Mouse (Mus musculus) limb, embryonic 14.5 days (tissue): ENCODE measurements around the gene B3galnt1. TPM values are rescaled to one million over a fixed set of nuclear protein-coding genes. Genes with fewer than 3 reads are reported as not detected.

Source experiments
- ATAC-seq: fragments of 200-750 bp; cut with Nextera tagmentation; 2 replicates; pipeline ENCODE4 v1.8.0; 2017; ENCODE audit warnings: low read depth, moderate number of reproducible peaks, moderate TSS enrichment; ENCODE audit not compliant: low FRiP score
- DNase-seq: peaks from one replicate; pipeline ENCODE4 v3.0.0-alpha.2; 2015; ENCODE audit warnings: low spot score
- H3K27ac ChIP-seq: fragments of 300-500 bp; sonication (generic); replicated peaks from 2 replicates; pipeline ENCODE4 v1.5.1; 2014; ENCODE audit warnings: low read depth, mild to moderate bottlenecking, low read length, moderate library complexity, mixed read lengths
- H3K27me3 ChIP-seq: fragments of 300-500 bp; sonication (generic); 2 replicates; pipeline ENCODE4 v1.6.1; 2014; ENCODE audit warnings: low read length, mixed read lengths; ENCODE audit not compliant: control insufficient read depth, insufficient read depth
- H3K36me3 ChIP-seq: fragments of 300-500 bp; sonication (generic); 2 replicates; pipeline ENCODE4 v1.6.1; 2014; ENCODE audit warnings: mild to moderate bottlenecking, low read length, moderate library complexity, mixed read lengths; ENCODE audit not compliant: control insufficient read depth, insufficient read depth
- H3K4me1 ChIP-seq: fragments of 300-500 bp; sonication (generic); 2 replicates; pipeline ENCODE4 v1.6.1; 2014; ENCODE audit warnings: antibody characterized with exemption, low read length, mixed read lengths; ENCODE audit not compliant: control insufficient read depth, insufficient read depth
- H3K4me2 ChIP-seq: fragments of 300-500 bp; sonication (generic); replicated peaks from 2 replicates; pipeline ENCODE4 v1.6.1; 2014; ENCODE audit warnings: low read depth, mild to moderate bottlenecking, low read length, moderate library complexity; ENCODE audit not compliant: severe bottlenecking
- H3K4me3 ChIP-seq: fragments of 300-500 bp; sonication (generic); replicated peaks from 2 replicates; pipeline ENCODE4 v1.5.1; 2014; ENCODE audit warnings: low read length
- H3K9ac ChIP-seq: fragments of 300-500 bp; sonication (generic); 2 replicates; pipeline ENCODE4 v1.6.1; 2014; ENCODE audit warnings: mild to moderate bottlenecking, low read depth, low read length, moderate library complexity; ENCODE audit not compliant: severe bottlenecking
- H3K9me3 ChIP-seq: fragments of 300-500 bp; sonication (generic); 2 replicates; pipeline ENCODE4 v1.6.1; 2016; ENCODE audit warnings: low read length; ENCODE audit not compliant: control insufficient read depth
- POLR2A ChIP-seq: fragments of 200-500 bp; IDR thresholded peaks from 2 replicates; pipeline ENCODE4 v1.8.0; 2012; ENCODE audit warnings: inconsistent platforms, mild to moderate bottlenecking, moderate library complexity, borderline replicate concordance; ENCODE audit not compliant: insufficient read depth, insufficient read length; ENCODE audit errors: extremely low read depth
- WGBS: fragments of 180-500 bp; shearing (Covaris S2); extraction: QIAGEN DNeasy Blood & Tissue Kit; methylation state at CpG from one replicate; pipeline ENCODE4 v1.1.7; 2014; 5-methylcytosine and 5-hydroxymethylcytosine counted together
- polyA plus RNA-seq, 2 experiments: library from polyadenylated mRNA; depleted of rRNA in 1 of 2; stranded (reverse) in 1 of 2; unstranded in 1 of 2; fragments of >200 nt; fragmentation: Nextera tagmentation in 1 of 2; extraction: Ambion mirVana in 1 of 2; gene quantifications; 2 replicates each; pipeline versions ENCODE4 v1.2.1 to v1.2.3; 2012 to 2014

Gene B3galnt1
- polyA plus RNA-seq, 2 experiments, result 22.3 to 53.7 TPM

GRCm38 (mm10) chr3:69563406-69563805, 35.4 kb downstream of the B3galnt1 start:
- Histone ChIP-seq H3K4me3 (no peak overlapping the region), H3K9ac (no peak overlapping the region), H3K36me3 (no peaks in the 10 kb centered on the region), H3K27ac (no peak overlapping the region), H3K4me1 (peaks cover 5% of the 10 kb centered on the region), H3K27me3 (no peaks in the 10 kb centered on the region), H3K9me3 (no peaks in the 10 kb centered on the region), H3K4me2 (no peak overlapping the region)
- WGBS, result 93% methylated on average over 3 of the region's 6 CpGs
- no peak for DNase-seq
- no peak for ATAC-seq
- no peak for TF ChIP-seq POLR2A

- H3K36me3 ChIP-seq, result no peaks in the 10 kb centered on the region
- 85% methylated on average over 5 of the region's 5 CpGs for WGBS
These were observed 37.1 kb downstream of the B3galnt1 start for GRCm38 (mm10) chr3:69561686-69562085.

DNA sequence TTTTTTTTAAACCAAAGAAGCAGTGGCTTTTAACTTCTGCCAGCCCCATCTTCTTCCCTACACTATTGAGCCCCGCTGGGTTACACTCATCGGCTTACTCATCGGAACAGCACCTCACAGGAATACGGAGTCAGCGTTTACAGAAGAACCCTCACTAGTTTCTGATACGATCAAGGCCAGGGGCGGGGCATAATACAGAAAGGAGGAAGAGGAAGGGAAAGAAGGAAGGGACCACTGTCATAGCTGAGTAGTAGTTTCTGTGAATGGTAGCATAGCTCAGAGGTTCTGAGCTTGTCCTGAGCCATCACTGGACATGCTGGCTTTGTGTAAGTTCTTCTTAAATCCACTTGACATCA, 38.8 kb downstream of the B3galnt1 start:
- Histone ChIP-seq H3K27ac (no peak overlapping the region), H3K9ac (no peak overlapping the region), H3K36me3 (no peaks in the 10 kb centered on the region), H3K9me3 (no peaks in the 10 kb centered on the region), H3K27me3 (no peaks in the 10 kb centered on the region), H3K4me3 (no peak overlapping the region), H3K4me1 (peaks cover 8% of the 10 kb centered on the region), H3K4me2 (no peak overlapping the region)
- TF ChIP-seq POLR2A, result no peak
- DNase-seq (no peak), ATAC-seq (no peak)
- WGBS, result 94% methylated on average over 7 of the region's 7 CpGs

More at GRCm38 (mm10) chr3:69561686-69562085, 37.1 kb downstream of the B3galnt1 start:
- Histone ChIP-seq H3K27me3 (no peaks in the 10 kb centered on the region), H3K4me3 (no peak overlapping the region), H3K9ac (no peak overlapping the region), H3K9me3 (no peaks in the 10 kb centered on the region), H3K4me1 (peaks cover 8% of the 10 kb centered on the region), H3K4me2 (no peak overlapping the region), H3K27ac (no peak overlapping the region)
- DNase-seq, result no peak
- no peak for ATAC-seq
- no peak for TF ChIP-seq POLR2A

DNA sequence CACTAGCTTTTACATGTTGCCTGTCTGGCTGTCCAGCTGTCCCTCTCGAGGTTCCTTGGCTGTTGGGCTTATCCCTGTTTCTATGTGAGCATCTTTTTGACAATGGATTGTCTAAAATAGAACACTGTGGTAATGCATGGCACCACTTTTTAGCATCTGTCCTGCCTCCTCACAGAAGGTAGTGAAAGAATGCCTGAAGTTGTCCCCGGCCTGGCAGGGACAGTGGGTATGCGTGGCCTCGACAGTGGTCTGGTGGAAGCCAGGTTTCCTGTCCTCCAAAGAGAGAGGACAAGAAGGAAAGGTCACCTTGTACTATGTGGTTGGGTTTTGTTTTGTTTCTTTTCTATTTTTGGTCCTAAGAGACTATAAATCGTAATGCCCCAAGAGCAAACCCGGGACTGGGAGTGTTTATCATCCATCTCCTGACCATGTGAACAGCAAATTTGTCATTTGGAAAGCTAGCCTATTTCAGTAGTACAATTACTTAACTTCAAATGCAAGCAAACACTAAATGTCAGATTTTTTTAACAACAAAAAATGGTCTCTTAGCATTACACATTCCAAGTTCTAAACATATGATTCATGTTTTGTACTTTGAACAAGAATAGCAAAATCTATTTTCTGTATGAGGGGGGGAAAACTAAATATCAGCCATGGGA, 39.3 kb downstream of the B3galnt1 start:
- Histone ChIP-seq H3K27ac (no peak overlapping the region), H3K27me3 (no peaks in the 10 kb centered on the region), H3K4me1 (peaks cover 8% of the 10 kb centered on the region), H3K4me3 (no peak overlapping the region), H3K4me2 (no peak overlapping the region), H3K9me3 (no peaks in the 10 kb centered on the region), H3K9ac (no peak overlapping the region), H3K36me3 (no peaks in the 10 kb centered on the region)
- WGBS, result 91% methylated on average over 6 of the region's 6 CpGs
- TF ChIP-seq POLR2A, result no peak
- ATAC-seq (no peak), DNase-seq (no peak)

DNA sequence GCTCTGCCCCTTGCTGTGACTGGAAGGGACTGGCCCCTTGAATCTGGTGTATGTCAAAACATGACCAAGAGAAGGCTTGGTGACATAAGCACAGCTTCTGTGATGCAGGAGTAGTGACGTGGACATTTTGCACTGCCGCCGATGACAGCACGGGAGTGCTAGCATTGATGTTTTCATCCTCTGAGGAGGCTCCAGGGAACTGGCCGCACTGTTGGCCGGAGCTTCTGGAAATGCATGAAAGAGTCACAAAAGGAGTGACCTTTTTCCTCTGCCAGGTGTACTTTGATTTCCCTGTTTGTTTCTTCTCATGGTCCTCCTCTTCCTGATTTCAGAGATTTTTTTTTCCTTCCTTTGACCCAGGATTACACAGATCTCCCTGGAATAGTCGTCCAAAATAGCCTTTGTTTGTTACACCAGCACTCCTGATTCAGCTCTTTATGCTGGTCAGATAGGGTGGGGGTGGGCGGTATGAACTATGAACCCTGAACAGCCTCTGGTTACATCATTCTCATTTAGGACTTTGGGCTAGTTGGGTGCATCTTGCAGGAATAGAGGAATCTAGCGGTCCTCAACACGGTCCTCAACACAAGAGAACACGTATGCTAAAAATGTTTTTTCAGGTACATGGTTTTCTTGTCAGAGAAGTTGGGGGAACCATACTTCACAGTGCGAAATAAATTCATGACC, 42.5 kb downstream of the B3galnt1 start:
- H3K36me3 ChIP-seq, result no peaks in the 10 kb centered on the region
- H3K4me2 ChIP-seq, result no peak overlapping the region
- 84% methylated on average over 12 of the region's 12 CpGs for WGBS

More for the DNA sequence above, 42.5 kb downstream of the B3galnt1 start:
- Histone ChIP-seq H3K4me3 (no peak overlapping the region), H3K9ac (no peak overlapping the region), H3K27ac (no peak overlapping the region), H3K27me3 (no peaks in the 10 kb centered on the region), H3K9me3 (no peaks in the 10 kb centered on the region), H3K4me1 (peaks cover 8% of the 10 kb centered on the region)
- DNase-seq (no peak), ATAC-seq (no peak)
- no peak for TF ChIP-seq POLR2A
